In genomic region chr9:55512027-55512543, GRCm38 (mm10) we compare ENCODE assay signal across 7 mouse cellular contexts. TPM values are rescaled to one million over a fixed set of nuclear protein-coding genes. Genes with fewer than 3 reads are reported as not detected.
DNase-seq lines count a peak whose midpoint lies in the region; ATAC-seq lines count a peak whose summit lies in the region.

Etfa (minus strand) TSS chr9:55512243.

- peak; percentile 98 for DNase-seq in adrenal gland, postnatal 14 days
- peak; percentile 98 for DNase-seq in embryonic facial prominence, embryonic 11.5 days (ENCODE audit: low spot score)
- peak; percentile 98 for DNase-seq in kidney, adult 11 months
- DNase-seq in limb, embryonic 10.5 days (ENCODE audit: low spot score), result peak; percentile 93
- peak; percentile 93 for DNase-seq in spleen, adult 12 weeks (ENCODE audit: low spot score)

- no peaks in the 10 kb centered on the region for H3K9me3 ChIP-seq in embryonic facial prominence, embryonic 11.5 days (replicated peaks; ENCODE audit: control insufficient read depth, low read length)
- H3K9me3 ChIP-seq in limb, embryonic 10.5 days (replicated peaks), result no peaks in the 10 kb centered on the region
- no peaks in the 10 kb centered on the region for H3K9me3 ChIP-seq in midbrain, embryonic 13.5 days

- no peaks in the 10 kb centered on the region for H3K4me1 ChIP-seq in embryonic facial prominence, embryonic 11.5 days (ENCODE audit: control insufficient read depth, insufficient read depth, low read length)
- peaks cover 14% of the 10 kb centered on the region for H3K4me1 ChIP-seq in limb, embryonic 10.5 days
- peaks cover 10% of the 10 kb centered on the region; the same call in 1 of the 2 replicates for H3K4me1 ChIP-seq in midbrain, embryonic 13.5 days (replicated peaks)

- H3K4me2 ChIP-seq in embryonic facial prominence, embryonic 11.5 days (ENCODE audit: low read depth, low read length), result peak within 1 kb of the TSS; percentile 77
- peak within 1 kb of the TSS; percentile 83 for H3K4me2 ChIP-seq in midbrain, embryonic 13.5 days (replicated peaks)

- WGBS in embryonic facial prominence, embryonic 11.5 days, result under 1% methylated on average over 41 of the region's 47 CpGs
- 1% methylated on average over 47 of the region's 47 CpGs for WGBS in limb, embryonic 10.5 days
- WGBS in midbrain, embryonic 13.5 days, result under 1% methylated on average over 45 of the region's 47 CpGs

- H3K9ac ChIP-seq in embryonic facial prominence, embryonic 11.5 days (replicated peaks; ENCODE audit: low read length), result peak within 1 kb of the TSS; percentile 86
- H3K9ac ChIP-seq in midbrain, embryonic 13.5 days (replicated peaks), result peak within 1 kb of the TSS; percentile 81

- H3K27me3 ChIP-seq in embryonic facial prominence, embryonic 11.5 days (ENCODE audit: control insufficient read depth, insufficient read depth, low read length), result no peaks in the 10 kb centered on the region
- peaks cover 22% of the 10 kb centered on the region for H3K27me3 ChIP-seq in limb, embryonic 10.5 days (ENCODE audit: low read depth, poor library complexity, severe bottlenecking)
- H3K27me3 ChIP-seq in midbrain, embryonic 13.5 days, result peaks cover 19% of the 10 kb centered on the region

- peak within 1 kb of the TSS; percentile 86 for H3K4me3 ChIP-seq in embryonic facial prominence, embryonic 11.5 days (ENCODE audit: low read depth, low read length)
- H3K4me3 ChIP-seq in limb, embryonic 10.5 days, result peak within 1 kb of the TSS; percentile 93
- H3K4me3 ChIP-seq in midbrain, embryonic 13.5 days (replicated peaks), result peak within 1 kb of the TSS; percentile 80

- ATAC-seq in embryonic facial prominence, embryonic 11.5 days (replicated peaks; ENCODE audit: insufficient number of reproducible peaks, low FRiP score, low TSS enrichment, low read depth), result peak; percentile 99
- ATAC-seq in granulocyte monocyte progenitor cell, adult 5-6 weeks (replicated peaks; ENCODE audit: poor library complexity, severe bottlenecking), result peak; percentile 96
- ATAC-seq in midbrain, embryonic 13.5 days, result peak; percentile 99

- H3K36me3 ChIP-seq in embryonic facial prominence, embryonic 11.5 days (replicated peaks; ENCODE audit: control insufficient read depth, insufficient read depth, low read depth, low read length), result no peaks in the 10 kb centered on the region
- no peaks in the 10 kb centered on the region for H3K36me3 ChIP-seq in limb, embryonic 10.5 days
- no peaks in the 10 kb centered on the region for H3K36me3 ChIP-seq in midbrain, embryonic 13.5 days

- H3K27ac ChIP-seq in embryonic facial prominence, embryonic 11.5 days (replicated peaks; ENCODE audit: low read depth, low read length), result peak within 1 kb of the TSS; percentile 78
- H3K27ac ChIP-seq in limb, embryonic 10.5 days, result peak within 1 kb of the TSS; percentile 94
- peak within 1 kb of the TSS; percentile 76 for H3K27ac ChIP-seq in midbrain, embryonic 13.5 days

RNA-seq across cellular contexts. Expression of gene Etfa, which starts in this region (rescaled TPM):
- total RNA-seq in adrenal gland, postnatal 14 days (2021), result 1,170 and 1,175 TPM in 2 replicates
- polyA plus RNA-seq in embryonic facial prominence, embryonic 11.5 days (2014; fragmentation: Nextera tagmentation; extraction: Ambion mirVana), result 174 and 187 TPM in 2 replicates
- 79.9 and 109 TPM in 2 replicates for total RNA-seq in granulocyte monocyte progenitor cell, adult 5-6 weeks (2014; fragmentation: Nextera tagmentation)
- total RNA-seq in granulocyte monocyte progenitor cell, adult 5-6 weeks (2017), result 67.4 and 84.7 TPM in 2 replicates
- 147 and 170 TPM in 2 replicates for polyA plus RNA-seq in limb, embryonic 10.5 days (2016; fragmentation: Nextera tagmentation; extraction: Ambion mirVana)
- polyA plus RNA-seq in midbrain, embryonic 13.5 days (2015; fragmentation: Nextera tagmentation; extraction: Ambion mirVana), result 89.2 and 94.6 TPM in 2 replicates

Comparison
In these comparisons a context has a peak if more than half of its experiments do, and no peak if none do; other contexts are left out.
1. Peak in every context shown above with its lines: DNase-seq, ATAC-seq, H3K4me3 ChIP-seq and H3K27ac ChIP-seq.
2. RNA of gene Etfa (total RNA-seq): 1,170 to 1,175 TPM in adrenal gland, postnatal 14 days; 67.4 to 109 TPM in granulocyte monocyte progenitor cell, adult 5-6 weeks; every median in the first group is over 10 times any median in the second.